Mouse (Mus musculus): ENCODE data around the gene Camta2.

The Camta2 gene

DNA sequence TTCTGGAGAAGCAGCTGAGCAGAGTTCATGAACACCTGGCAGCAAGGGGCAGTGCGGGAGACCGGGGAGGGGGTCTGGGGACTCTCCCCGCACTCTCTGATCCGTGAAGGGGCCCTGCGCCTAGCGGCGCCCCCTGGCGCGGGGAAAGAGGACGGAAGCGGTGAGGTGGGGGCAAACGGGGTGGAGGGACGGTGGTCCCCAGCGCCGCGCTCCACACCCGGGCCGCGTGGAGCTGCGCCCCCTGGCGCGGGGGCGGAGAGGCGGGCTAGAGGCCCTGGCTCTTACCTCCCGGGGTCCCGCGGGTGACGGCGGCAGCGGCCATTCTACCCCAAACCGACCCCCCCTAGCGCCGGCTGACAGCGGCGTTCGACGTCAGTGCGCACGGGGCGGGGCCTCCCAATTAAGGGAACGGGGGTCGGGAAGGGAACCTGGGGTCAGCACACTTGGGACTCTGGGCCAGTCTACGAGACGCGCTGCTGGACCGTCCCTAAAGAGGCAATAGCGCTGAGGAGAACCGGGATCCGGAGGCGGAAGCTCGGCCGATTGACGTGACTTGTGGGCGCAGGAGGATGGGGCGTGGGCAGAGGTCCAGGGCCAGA, at the start of gene Camta2:
Camta2 (minus strand) TSS at position 505 of the 599 bp plus-strand sequence.
- peak; percentile 85 for DNase-seq (ENCODE audit: low spot score)

DNA sequence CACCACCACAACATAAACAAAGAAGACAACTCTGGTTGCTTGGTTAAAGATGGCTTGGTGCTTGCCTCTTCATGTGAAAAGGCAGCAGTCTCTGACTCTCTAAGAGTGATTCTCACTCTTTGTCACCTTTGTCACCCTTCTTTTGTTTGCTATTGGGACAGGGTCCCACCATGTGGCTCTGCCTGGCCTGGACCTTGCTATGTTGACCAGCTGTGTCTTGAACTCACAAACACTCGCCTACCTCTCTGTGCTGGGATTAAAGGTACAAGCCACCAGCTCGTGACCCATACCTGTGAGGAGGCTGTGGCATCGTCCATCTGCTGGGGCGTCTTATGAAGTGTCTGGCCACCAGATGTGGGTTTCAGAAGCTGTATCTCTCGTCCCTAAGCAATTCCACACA, 45.4 kb upstream of the Camta2 start:
- DNase-seq (ENCODE audit: low spot score) = no peak

DNA sequence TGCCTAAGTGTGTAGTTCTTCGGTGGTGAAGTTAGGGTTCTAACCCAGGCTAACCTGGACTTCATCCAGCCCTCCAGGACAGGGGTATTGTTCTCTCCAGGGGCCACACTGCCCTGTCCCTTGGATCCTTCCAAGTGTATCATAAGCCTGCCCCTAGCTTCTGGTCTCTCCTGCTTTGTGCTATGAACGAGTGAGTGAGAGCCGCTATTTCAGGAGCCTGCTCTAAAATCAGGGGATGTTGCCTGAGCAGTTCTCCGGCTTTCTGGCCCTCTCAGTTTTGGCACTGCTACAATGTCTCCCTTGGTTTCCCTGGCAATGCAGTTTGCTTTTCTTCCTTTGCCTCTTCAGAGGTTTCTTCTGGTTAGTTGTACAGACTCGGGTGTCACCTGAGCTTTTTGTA, 43.3 kb upstream of the Camta2 start:
- no peak for DNase-seq (ENCODE audit: low spot score)

DNA sequence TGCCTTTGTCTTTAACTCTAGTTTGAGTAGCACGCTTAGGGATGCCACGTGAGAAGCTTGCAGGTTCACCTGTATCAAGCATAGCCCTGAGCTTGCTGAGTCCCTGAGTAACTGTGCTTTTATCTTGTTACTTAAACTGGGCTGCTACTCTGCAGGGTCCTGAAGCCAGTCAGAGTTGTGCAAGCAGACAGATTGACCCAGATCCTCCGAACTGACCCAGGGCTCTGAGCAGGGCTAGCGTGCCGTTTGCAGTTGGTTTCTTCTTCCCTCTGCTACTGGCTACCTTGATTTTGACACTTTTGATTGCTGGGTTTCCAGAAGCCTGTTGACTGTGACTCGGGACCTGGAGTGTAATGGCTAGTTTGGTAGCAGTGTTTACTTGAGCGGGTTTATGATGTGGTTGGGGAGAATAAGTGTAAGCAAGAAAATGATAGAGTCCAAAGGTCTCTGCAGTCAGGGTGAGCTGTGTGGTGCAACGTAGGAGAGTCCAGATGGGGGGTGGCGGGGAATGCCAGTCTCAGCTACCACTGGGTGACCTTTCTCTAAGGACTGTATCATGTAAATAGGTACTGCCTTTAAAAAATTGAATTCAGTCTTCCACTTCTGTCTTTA, 42.6 kb upstream of the Camta2 start:
- DNase-seq (ENCODE audit: low spot score) = no peak

DNA sequence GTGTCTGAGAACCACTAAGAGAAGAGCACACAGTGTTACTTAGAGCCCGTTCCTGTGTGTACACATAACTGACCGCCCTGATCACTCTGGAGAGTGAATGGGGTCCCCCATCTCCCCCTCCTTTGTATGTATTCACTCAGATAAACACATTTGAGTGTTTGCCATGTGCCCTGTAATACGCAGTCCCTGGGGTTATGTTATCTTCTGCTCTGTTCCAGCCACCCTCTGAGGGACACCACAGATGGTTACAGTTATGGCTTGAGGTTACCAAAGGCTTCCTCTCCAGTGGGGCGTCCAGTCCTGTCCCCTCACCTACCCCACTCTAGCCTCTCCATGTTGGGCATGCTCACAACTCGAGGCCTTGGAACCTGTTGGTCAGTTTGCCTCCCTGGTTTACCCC, 39.5 kb upstream of the Camta2 start:
- DNase-seq (ENCODE audit: low spot score) = no peak

DNA sequence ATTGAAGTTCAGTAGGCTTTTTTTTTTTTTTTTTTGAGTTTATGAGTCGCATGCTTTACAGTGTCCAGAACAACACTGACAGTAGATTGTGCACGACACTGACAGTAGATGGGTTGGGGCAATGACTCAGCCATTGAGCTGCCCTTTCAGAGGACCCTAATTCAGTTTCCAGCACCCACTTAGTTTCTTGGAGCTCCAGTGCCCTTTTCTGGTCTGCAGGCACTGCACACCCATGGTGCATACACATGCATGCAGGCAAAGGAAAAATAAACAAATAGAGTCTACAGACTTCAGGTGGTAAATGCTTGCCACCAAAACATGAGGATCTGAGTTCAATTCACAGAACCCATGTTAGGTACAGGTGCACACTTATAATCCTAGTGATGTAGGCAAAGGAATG, 38.7 kb upstream of the Camta2 start:
- no peak for DNase-seq (ENCODE audit: low spot score)

DNA sequence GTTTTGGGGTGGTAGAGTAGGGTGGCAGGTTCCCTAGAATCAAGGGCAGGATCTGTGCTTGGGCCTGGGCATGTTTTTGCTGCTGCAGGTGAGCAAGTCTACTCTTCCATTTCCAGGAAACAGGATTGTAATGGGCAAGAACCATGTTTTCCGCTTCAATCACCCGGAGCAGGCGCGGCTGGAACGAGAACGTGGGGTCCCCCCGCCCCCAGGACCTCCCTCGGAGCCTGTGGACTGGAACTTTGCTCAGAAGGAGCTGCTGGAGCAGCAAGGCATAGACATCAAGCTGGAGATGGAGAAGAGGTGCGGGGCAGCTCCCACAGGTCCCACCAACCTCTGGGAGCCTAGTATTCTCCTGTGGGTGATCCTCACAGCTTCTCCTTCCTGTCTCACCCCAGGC, 36.8 kb upstream of the Camta2 start:
- no peak for DNase-seq (ENCODE audit: low spot score)

DNA sequence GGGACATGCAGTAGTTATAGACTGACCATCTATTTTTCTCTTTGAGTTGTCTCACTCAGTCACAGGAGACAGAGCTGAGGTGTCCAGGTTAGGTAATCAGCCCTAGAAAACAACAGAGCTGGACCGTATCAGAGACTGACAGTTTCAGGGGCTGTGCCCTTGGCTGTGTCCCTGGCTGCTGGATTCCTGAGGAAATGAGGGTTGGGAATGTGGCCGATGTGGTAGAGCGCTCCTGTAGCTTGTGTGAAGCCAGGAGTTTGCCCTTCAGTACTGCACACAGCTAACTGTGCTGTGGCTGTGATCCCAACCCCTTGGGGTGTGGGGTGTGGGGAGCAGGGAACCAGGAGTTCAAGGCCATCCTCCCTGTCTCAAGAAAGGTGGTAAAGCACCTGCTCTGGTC, 33.2 kb upstream of the Camta2 start:
- DNase-seq (ENCODE audit: low spot score) = no peak

DNA sequence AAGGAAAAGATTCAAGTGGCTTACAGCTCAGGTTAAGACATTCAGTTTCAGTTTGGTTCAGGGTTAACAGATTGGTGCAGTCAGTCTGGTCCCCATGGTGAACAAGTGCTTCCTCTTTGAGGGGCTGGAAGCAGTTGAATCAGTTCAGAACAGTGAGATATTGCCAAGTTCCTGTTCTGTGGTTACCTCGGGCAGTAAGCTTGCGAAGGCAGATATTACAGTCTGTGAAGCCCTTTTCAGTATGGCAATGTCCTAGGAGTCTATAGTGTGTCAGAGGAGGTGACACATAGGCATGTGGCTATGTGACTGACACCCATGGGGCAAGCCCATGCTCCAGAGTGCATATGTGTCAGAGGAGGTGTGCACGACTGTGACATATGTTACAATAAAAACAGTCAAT, 32.7 kb upstream of the Camta2 start:
- no peak for DNase-seq (ENCODE audit: low spot score)

DNA sequence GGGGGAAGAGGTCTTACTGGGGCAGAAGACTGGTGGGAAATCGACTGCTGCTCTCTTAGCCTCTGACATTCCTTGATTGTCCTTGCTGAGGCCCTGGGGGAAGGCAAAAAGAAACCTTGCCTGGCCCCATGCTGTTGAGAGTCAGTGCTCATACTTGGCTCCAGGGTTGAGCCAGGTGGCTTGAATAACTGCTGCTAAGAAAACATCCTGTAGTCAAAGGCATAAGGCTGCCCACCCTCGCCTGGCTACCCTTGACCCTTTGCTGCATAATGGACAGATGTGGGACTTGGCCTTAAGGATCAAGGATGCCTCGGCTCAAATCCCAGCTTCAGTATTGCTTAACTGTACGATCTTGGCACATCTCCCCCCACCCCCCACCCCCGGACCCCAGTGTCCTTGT, 30.6 kb upstream of the Camta2 start:
- DNase-seq (ENCODE audit: low spot score) = no peak

DNA sequence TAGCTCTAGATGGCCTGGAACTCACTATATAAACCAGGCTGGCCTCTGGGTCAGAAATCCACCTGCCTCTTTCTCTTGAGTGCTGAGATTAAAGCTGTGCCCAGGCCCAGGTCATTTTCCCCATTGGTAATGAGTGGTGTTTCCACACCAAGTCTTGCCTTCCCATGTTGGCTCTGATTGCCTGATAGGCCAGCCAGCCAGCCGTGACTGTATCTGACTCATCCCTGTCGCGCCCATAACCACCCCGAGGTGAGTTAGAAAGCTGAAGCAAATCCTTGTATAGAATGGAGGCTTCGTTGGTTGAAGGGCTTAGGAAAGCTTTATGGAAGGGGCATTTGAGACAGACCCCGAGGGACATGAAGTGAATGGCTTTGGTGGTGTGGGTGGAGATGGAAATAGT, 27.9 kb upstream of the Camta2 start:
- DNase-seq (ENCODE audit: low spot score) = no peak

DNA sequence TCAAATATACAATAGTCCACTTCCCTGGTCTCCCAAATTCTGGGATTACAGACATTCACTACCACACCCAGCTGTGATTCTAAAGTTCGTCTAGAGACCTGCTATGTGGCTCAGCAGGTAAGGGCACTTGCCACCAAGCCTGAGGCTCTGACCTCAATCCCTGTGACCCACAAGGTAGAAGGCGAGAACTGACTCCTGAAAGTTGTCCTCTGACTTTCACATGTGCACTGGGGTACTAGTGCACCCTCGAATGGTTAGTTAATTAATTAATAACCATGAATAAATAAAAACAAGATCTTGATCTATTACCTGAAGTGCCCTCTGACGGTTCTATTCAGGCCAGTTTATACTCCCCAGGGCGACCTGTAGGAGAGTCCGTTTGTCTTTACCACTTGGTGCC, 25.3 kb upstream of the Camta2 start:
- DNase-seq (ENCODE audit: low spot score) = no peak

DNA sequence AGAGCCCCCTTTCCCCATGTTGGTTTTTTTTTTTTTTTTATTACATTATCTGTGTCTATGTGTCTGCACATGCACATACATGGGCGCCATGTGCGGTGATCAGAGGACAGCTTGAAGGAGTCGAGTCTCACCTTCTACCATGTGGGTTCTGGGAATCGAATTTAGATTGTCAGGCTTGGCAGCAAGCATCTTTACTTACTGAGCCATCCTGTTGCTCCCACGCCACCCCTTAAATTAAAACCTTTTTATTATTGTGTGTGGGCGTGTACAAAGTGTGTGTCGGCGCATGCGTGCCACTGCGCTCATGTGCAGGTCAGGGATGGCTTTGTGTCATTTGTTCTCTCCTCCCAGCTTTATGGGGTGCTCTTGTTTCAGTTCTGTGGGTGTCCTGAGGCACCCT, 23.1 kb upstream of the Camta2 start:
- no peak for DNase-seq (ENCODE audit: low spot score)

DNA sequence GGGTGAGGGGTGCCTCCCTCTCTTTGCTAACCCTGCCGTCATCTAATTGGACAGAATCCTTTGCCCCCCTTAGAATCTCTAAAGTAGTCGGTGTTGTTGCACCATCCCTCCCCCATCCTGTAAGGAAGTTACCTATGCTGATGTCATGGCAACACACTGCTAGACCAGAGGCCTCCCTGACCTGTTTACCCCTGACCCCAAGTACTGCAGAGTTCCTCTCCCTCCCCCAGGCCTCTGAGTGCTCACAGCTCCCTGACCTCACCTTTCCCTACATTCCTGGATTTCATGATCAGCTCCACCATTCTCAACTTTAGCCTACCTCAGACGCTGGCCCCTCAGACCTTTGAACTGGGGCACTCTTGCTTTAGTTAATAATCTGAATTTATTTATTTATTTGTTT, 18.2 kb upstream of the Camta2 start:
- DNase-seq (ENCODE audit: low spot score) = no peak

DNA sequence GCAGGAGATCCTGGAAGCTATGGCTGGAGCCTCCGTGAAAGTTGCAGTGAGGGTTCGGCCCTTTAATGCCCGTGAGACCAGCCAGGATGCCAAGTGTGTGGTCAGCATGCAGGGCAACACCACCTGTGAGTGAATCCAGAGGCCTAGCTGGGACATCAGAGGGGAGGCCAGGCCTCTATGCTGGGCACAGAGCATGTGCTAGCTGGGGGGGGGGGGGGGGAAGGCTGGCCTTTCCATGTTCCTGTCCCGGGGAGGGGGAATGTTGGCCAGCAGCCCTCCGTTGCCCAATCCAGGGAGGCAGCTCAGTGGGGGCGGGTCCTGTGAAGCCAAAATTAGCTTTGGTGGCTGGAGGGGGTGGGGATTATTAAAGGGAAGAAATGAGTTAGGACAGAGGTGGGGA, 14.9 kb upstream of the Camta2 start:
- DNase-seq (ENCODE audit: low spot score) = no peak

DNA sequence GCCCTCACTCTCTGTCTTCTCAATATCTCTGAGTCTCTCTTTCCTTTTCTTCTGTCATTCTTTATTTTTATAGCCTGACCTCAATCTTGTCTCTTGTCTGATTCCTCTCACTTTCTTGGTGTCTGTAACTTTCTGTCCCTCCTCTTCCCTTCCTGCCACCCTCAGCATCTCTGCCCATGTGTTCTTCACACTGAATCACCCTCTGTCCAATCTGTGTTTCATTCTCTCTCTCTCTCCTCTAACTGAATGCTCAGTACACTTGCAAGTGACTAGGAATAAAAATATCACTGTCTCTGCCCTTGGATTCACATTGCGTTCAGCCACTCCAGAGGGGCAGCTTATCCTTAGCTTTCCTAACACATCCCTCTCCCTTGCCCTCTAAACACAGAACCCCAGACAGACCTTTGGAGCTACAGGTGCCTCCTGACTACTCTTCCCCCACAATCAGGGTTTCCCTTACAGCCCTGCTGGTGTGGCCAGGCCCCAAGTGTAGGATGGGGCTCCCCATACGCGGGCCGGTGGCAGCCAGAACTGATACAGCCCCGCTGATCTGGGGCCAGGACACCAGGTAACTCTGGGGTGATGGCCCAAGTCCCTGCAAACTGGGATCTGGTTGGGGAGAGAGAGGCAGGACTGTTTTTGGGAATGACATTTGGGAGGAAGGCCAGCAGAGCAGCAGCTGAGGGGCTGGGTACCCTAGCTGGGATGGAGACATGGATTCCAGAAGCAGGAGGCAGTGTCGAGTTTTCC, 14.3 kb upstream of the Camta2 start:
- DNase-seq (ENCODE audit: low spot score) = no peak

DNA sequence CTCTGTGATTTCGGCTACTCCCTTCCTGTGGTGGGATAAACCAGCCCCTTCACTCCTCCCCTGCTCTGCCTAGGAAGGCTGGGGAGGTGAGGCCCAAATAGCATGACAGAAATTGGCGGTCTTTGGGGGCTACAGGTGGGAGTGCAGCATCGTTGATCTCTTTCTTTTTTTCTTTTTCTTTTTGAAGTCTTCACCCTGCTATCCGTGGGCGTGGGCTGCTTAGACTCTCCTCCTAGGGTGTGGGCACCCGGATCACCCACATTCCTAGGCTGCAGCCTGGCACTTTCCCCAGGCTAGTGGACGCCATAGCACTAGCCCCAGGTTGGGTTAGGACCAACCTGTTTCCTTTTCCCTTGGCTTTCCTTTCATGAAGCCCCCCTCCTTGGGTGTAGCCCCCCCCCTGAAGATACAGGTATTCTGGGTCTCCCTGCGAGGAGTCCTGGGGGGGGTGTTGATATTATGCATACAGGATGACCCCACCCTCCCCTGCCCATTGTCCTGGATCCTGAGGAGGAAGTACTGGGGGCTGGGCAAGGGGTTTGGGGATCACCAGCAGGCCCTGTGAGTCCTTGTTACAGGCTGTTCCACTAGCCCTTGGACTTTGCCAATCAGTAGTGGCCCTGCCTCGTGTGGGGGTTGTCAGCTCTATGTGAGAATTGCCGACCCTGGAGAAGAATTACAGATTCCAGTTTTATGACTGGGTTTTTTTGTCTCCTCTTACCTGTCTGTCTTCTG, 13.5 kb upstream of the Camta2 start:
- no peak for DNase-seq (ENCODE audit: low spot score)

DNA sequence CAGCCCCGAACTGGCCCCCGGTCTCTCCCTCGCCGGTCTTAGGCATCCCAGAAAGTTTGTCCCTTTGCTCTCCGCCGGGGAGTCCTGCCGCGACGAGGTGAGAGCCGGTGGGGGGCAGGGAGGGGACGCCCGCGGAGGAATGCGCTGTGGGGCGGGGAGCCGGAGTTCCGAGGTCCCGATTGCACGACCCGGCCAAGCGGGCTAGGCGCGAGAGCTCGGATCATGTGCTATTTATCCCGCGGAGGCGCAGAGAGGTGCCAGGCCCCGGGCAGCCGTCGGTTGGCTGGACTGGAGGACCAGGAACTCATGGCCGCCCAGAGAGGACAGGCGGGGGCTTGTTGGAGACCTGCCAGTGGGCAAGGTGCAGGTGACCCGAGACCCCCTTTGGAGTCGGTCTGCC, 12.7 kb upstream of the Camta2 start:
- DNase-seq (ENCODE audit: low spot score) = peak; percentile 57

DNA sequence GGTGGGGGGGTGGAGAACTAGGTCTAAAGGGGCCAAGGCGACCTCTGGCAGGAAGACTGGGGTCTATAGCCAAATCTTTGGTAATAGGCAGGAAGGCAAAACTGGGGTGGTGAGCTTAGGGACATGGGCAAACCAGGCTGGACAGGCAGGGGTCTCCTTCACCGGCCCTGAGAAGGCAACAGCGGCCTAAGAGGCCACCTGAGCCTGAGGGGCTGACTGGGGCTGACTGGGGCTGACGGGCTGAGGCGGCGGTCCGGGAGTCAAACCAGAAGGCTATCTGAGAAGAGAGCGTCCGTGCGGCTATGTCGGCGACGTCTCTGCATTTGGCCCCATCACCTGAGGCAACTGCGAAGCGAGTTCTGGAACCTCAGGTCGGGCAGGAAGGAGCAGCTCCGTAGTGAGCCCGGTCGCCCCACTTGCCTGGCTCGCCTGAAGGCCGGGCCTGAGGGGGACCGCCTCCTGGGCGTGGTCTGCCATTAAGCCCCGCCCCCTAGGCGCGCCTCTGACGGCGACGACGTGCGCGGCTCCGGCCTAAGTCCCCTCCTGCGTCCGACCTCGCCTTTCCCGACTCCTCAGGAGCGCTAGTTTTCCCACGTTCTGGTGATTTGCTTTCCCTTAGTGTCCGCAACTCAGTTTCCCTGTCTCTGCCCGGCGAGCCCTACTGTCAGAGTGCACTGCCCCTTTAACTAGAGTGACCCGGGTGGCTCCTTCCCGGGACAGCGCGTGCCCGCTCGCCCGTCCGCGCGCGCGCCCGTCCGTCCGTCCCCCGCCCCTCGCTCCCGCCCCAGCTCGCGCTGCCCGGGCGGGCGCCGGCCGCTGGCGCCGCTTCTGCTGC, 12.0 kb upstream of the Camta2 start, which contains the start of the genes Inca1 and Kif1c:
Inca1 (minus strand) TSS at position 434 of the 835 bp plus-strand sequence.
Kif1c (plus strand) TSS at position 827 of the 835 bp plus-strand sequence.
- peak; percentile 89 for DNase-seq (ENCODE audit: low spot score)

DNA sequence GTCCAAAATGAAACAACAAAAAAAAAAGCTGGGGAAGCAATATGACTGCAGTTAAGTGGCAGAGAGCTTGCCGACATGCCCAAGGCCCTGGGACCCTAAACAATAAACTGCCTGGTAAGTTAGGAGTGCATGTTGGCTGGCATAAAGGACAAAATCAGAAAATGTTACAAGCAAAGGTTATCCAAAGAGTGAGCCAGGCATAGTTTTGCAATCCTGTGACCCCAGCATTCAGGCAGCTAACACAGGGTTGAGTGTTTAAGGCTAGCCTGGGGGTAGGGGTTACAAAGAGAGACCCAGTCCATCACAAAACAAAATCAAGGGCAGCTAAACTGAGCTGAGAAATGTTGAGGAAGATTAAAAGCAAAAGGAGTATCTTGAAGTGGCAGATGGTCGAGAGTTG, 11.1 kb upstream of the Camta2 start:
- no peak for DNase-seq (ENCODE audit: low spot score)

DNA sequence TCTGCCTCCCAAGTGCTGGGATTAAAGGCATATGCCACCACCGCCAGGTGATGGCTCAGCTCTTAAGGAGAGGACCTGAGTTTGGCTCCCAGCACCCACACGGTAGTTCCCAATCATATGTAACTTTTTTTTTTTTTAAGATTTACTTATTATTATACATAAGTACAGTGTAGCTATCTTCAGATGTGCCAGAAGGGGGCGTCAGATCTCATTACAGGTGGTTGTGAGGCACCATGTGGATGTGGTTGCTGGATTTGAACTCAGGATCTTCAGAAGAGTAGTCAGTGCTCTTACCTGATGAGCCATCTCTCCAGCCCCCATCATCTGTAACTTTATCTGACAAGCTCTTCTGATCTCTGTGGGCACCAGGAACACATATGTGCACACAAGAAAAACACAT, 9.5 kb upstream of the Camta2 start:
- DNase-seq (ENCODE audit: low spot score) = no peak

DNA sequence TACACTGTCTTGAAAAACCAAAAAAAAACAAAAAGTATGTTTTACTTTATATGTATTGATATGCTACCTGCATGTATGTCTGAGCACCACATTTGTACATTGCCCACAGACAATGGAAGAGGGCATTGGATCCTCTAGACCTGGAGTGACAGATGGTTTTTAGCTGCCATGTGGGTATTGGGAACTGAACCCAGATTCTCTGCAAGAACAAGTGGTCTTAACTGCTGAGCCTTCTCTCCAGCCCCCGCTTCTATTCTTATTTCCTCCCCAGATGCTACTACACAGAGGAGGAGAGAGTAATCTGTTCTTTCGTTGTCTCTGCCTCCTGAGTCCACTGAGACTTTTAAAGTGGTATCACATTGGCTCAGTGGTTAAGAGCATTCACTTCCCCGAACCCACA, 5.6 kb upstream of the Camta2 start:
- DNase-seq (ENCODE audit: low spot score) = no peak

Measured in ovary, postnatal 10 days (tissue).